ENCODE assay signal across 22 mouse cellular contexts in genomic region chr16:93593406-93593805, GRCm38 (mm10). TPM values are rescaled to one million over a fixed set of nuclear protein-coding genes. Genes with fewer than 3 reads are reported as not detected.
DNase-seq lines count a peak whose midpoint lies in the region; TF ChIP-seq lines count a peak whose summit lies in the region.
"Had no signal": no experiment of that assay in that cellular context is flagged by ENCODE, and none has a peak within 500 bp of the region (broad histone marks: within the 10 kb centered on the region; RNA-seq: fewer than 3 reads in every experiment).

No protein-coding gene starts in this region.

- no peak overlapping the region for H3ac ChIP-seq in C2C12 (ENCODE audit: control insufficient read depth, insufficient read length, low read depth)

- DNase-seq in liver, adult 2 months (ENCODE audit: extremely low read depth, low read depth, low spot score): peak; percentile 96
- no peak for DNase-seq in liver
- peak; percentile 62 for DNase-seq in adrenal gland, adult 8-10 months
- peak; percentile 51 to 78 for DNase-seq in adrenal gland, postnatal 36 days
- DNase-seq in frontal cortex, postnatal 36 days (ENCODE audit: low spot score in 2 of 2): no peak
- no peak for DNase-seq in left cerebral cortex, adult 18-20 months (ENCODE audit: low spot score in 2 of 2)
- no peak for DNase-seq in right cerebral cortex, adult 2 months (ENCODE audit: low spot score in 2 of 2)
- DNase-seq: cerebellum, adult 2 months; cerebellum, postnatal 10 days; gastrocnemius, postnatal 36 days; heart, adult 18-20 months; heart, postnatal 14 days had no signal

- peak overlapping the region; percentile 87 for H3K27ac ChIP-seq in liver, adult 2 months (replicated peaks; ENCODE audit: insufficient read depth, low read depth, low read length)
- H3K27ac ChIP-seq: embryonic facial prominence, embryonic 10.5 days; forebrain, embryonic 13.5 days; heart, embryonic 15.5 days; hindbrain, embryonic 13.5 days; hindbrain, postnatal 0 days had no signal

- peak overlapping the region; percentile 25; the same call in 1 of the 2 replicates for H3K9ac ChIP-seq in liver, adult 2 months (ENCODE audit: low read depth, low read length)
- H3K9ac ChIP-seq: forebrain, embryonic 13.5 days; heart, embryonic 15.5 days; hindbrain, embryonic 13.5 days had no signal

- no peaks in the 10 kb centered on the region for H3K79me3 ChIP-seq in C2C12 (ENCODE audit: low read depth)

- peaks cover 25% of the 10 kb centered on the region for H3K4me1 ChIP-seq in liver, adult 2 months (ENCODE audit: control insufficient read depth, insufficient read depth, low read length)
- H3K4me1 ChIP-seq: embryonic facial prominence, embryonic 10.5 days; forebrain, embryonic 13.5 days; heart, embryonic 15.5 days; hindbrain, embryonic 13.5 days had no signal

- no peak for TF ChIP-seq CTCF in liver, adult 2 months (IDR thresholded peaks at IDR 0.05; ENCODE audit: low read depth, low read length)
- no peak for TF ChIP-seq CTCF in C2C12 (IDR thresholded peaks at IDR 0.05; ENCODE audit: control insufficient read depth, insufficient read depth, insufficient read length)

- no peaks in the 10 kb centered on the region for H3K27me3 ChIP-seq in liver, adult 2 months (ENCODE audit: control insufficient read depth, insufficient read depth, low read length)
- H3K27me3 ChIP-seq in C2C12 (ENCODE audit: control insufficient read depth, insufficient read depth, insufficient read length): no peaks in the 10 kb centered on the region
- H3K27me3 ChIP-seq: CH12.LX; forebrain, embryonic 13.5 days; heart, embryonic 15.5 days; hindbrain, embryonic 13.5 days had no signal

- no peaks in the 10 kb centered on the region for H3K79me2 ChIP-seq in liver, adult 2 months (ENCODE audit: control insufficient read depth, insufficient read depth, low read length)
- no peaks in the 10 kb centered on the region for H3K79me2 ChIP-seq in C2C12 (ENCODE audit: control insufficient read depth, insufficient read depth)

- WGBS in liver, adult 2 months: 33% methylated on average over 8 of the region's 8 CpGs

- H3K4me3 ChIP-seq in liver, adult 2 months (ENCODE audit: insufficient read depth, low read depth, low read length): no peak overlapping the region
- H3K4me3 ChIP-seq in C2C12 (ENCODE audit: insufficient read depth, poor library complexity, severe bottlenecking): peak overlapping the region; percentile 2
- H3K4me3 ChIP-seq: embryonic facial prominence, embryonic 10.5 days; forebrain, embryonic 13.5 days; heart, embryonic 15.5 days; hindbrain, embryonic 13.5 days had no signal

- no peak for TF ChIP-seq POLR2A in liver, adult 2 months (IDR thresholded peaks at IDR 0.05; ENCODE audit: extremely low read depth, insufficient read depth, low read length)

- no peaks in the 10 kb centered on the region for H3K36me3 ChIP-seq in liver, adult 2 months (ENCODE audit: control insufficient read depth, insufficient read depth, low read length)
- peaks cover 5% of the 10 kb centered on the region for H3K36me3 ChIP-seq in C2C12 (ENCODE audit: control insufficient read depth, insufficient read depth)

TF ChIP-seq in C2C12, 6 proteins besides CTCF, POLR2A, EP300 and RAD21:
- TF ChIP-seq MAX (IDR thresholded peaks at IDR 0.05) (no peak), FOSL1 (IDR thresholded peaks at IDR 0.05; ENCODE audit: insufficient read depth, low read length, poor library complexity, severe bottlenecking) (no peak), CEBPB (IDR thresholded peaks at IDR 0.05; ENCODE audit: low read depth) (no peak), MYOG (IDR thresholded peaks at IDR 0.05; ENCODE audit: control insufficient read depth, extremely low read depth, insufficient read length) (no peak), MYOD1 (IDR thresholded peaks at IDR 0.05; ENCODE audit: control insufficient read depth, insufficient read length, low read depth) (no peak), USF1 (IDR thresholded peaks at IDR 0.05; ENCODE audit: low read depth) (no peak)
TF ChIP-seq in C2C12: peak in this region for 0.

RNA-seq across cellular contexts. Expression of gene Setd4, which starts 10.5 kb away (rescaled TPM):
- 9.7 and 10.1 TPM in 2 replicates for total RNA-seq in liver, adult 2 months (2014; rRNA removed)
- 7.9 and 10.4 TPM in 2 replicates for polyA plus RNA-seq in liver, adult 2 months (2012; rRNA removed)
- polyA plus RNA-seq in C2C12 (2012; fragmentation: generic; extraction: Trizol): 6.2 TPM
- total RNA-seq in adrenal gland, adult 8-10 months (2022): 10 to 100 TPM in 1 of 4 experiments, 1 to 10 TPM in 3; 4.0 to 11.5 (median 7.1) TPM
- 1 to 10 TPM; 2.7 to 6.2 TPM for total RNA-seq in adrenal gland, postnatal 36 days (2021)
- total RNA-seq in left cerebral cortex, adult 18-20 months (2021): 10 to 100 TPM in 1 of 2 experiments, 1 to 10 TPM in 1; 10.0 to 11.5 TPM

RNA-seq across cellular contexts. Expression of gene Cbr1, which starts 12.2 kb away (rescaled TPM):
- 125 and 126 TPM in 2 replicates for total RNA-seq in liver, adult 2 months (2014; rRNA removed)
- polyA plus RNA-seq in liver, adult 2 months (2012; rRNA removed): 194 and 308 TPM in 2 replicates
- polyA plus RNA-seq in C2C12 (2012; fragmentation: generic; extraction: Trizol): 18.2 TPM
- total RNA-seq in adrenal gland, adult 8-10 months (2022): 10 to 100 TPM; 82.7 to 91.9 (median 88.0) TPM
- 100 to 1,000 TPM in 1 of 2 experiments, 10 to 100 TPM in 1; 63.7 to 116 TPM for total RNA-seq in adrenal gland, postnatal 36 days (2021)
- total RNA-seq in left cerebral cortex, adult 18-20 months (2021): 10 to 100 TPM; 67.9 to 74.3 TPM

RNA-seq across cellular contexts. Expression of gene Gm5678, which starts 34.5 kb away (rescaled TPM):
- total RNA-seq in liver, adult 2 months (2014; rRNA removed): not detected in 2 replicates
- not detected in 2 replicates for polyA plus RNA-seq in liver, adult 2 months (2012; rRNA removed)
- polyA plus RNA-seq in C2C12 (2012; fragmentation: generic; extraction: Trizol): not detected
- 1 to 10 TPM; 3.3 to 4.7 (median 3.4) TPM for total RNA-seq in adrenal gland, adult 8-10 months (2022)
- total RNA-seq in adrenal gland, postnatal 36 days (2021): 1 to 10 TPM; 4.1 to 5.6 TPM
- total RNA-seq in left cerebral cortex, adult 18-20 months (2021): 1 to 10 TPM; 3.3 to 5.0 TPM
- total RNA-seq: CH12.LX; hematopoietic stem cell, adult 5-6 weeks; hindbrain, postnatal 0 days had no signal
- polyA plus RNA-seq: embryonic facial prominence, embryonic 10.5 days; embryonic facial prominence, embryonic 14.5 days; forebrain, embryonic 13.5 days; heart, embryonic 11.5 days; heart, embryonic 15.5 days; hindbrain, embryonic 13.5 days; hindbrain, postnatal 0 days had no signal

Comparison
In these comparisons a context has a peak if more than half of its experiments do, and no peak if none do; other contexts are left out.
1. DNase-seq: peak in liver, adult 2 months (single experiment), adrenal gland, adult 8-10 months (single experiment) and adrenal gland, postnatal 36 days (2 of 2); none in liver (single experiment), frontal cortex, postnatal 36 days (0 of 2), left cerebral cortex, adult 18-20 months (0 of 2) and right cerebral cortex, adult 2 months (0 of 2).